Mouse (Mus musculus) C2C12 (cell line): ENCODE measurements at regions not wholly inside any gene's neighbourhood (a gene's known extent, or its start where the extent isn't known, plus 50 kb on each side); places are given as distances from the start of the nearest gene placed in this dataset.

Experiments used
- H3K27me3 ChIP-seq: one replicate; pipeline ENCODE4 v1.6.1; 2011; ENCODE audit not compliant: control insufficient read depth, insufficient read depth, insufficient read length
- H3K36me3 ChIP-seq: one replicate; pipeline ENCODE4 v1.6.1; 2011; ENCODE audit not compliant: control insufficient read depth, insufficient read depth
- H3K4me3 ChIP-seq: one replicate; pipeline ENCODE4 v1.5.1; 2011; ENCODE audit warnings: mild to moderate bottlenecking, control low read depth; ENCODE audit not compliant: poor library complexity, insufficient read depth, severe bottlenecking
- H3K79me2 ChIP-seq: one replicate; pipeline ENCODE4 v1.6.1; 2011; ENCODE audit not compliant: control insufficient read depth, insufficient read depth
- H3K79me3 ChIP-seq: one replicate; pipeline ENCODE4 v1.6.1; 2011; ENCODE audit warnings: low read depth, control low read depth
- H3ac ChIP-seq: one replicate; pipeline ENCODE3; 2011; ENCODE audit warnings: low read depth; ENCODE audit not compliant: control insufficient read depth, insufficient read length
- CEBPB ChIP-seq: IDR thresholded peaks from one replicate; pipeline ENCODE4 v1.6.1; 2011; ENCODE audit warnings: low read depth, mild to moderate bottlenecking, control low read depth, moderate library complexity
- CTCF ChIP-seq: IDR thresholded peaks from one replicate; pipeline ENCODE4 v1.5.1; 2011; ENCODE audit not compliant: control insufficient read depth, insufficient read depth, insufficient read length
- FOSL1 ChIP-seq: IDR thresholded peaks from one replicate; pipeline ENCODE4 v1.8.0; 2011; ENCODE audit warnings: mild to moderate bottlenecking, low read length; ENCODE audit not compliant: poor library complexity, insufficient read depth, severe bottlenecking
- MAX ChIP-seq: IDR thresholded peaks from one replicate; pipeline ENCODE4 v1.6.1; 2011; ENCODE audit warnings: mild to moderate bottlenecking, control low read depth
- MYOD1 ChIP-seq: IDR thresholded peaks from one replicate; pipeline ENCODE4 v1.6.1; 2011; ENCODE audit warnings: low read depth; ENCODE audit not compliant: control insufficient read depth, insufficient read length
- MYOG ChIP-seq: IDR thresholded peaks from one replicate; pipeline ENCODE4 v1.6.1; 2011; ENCODE audit not compliant: control insufficient read depth, insufficient read length; ENCODE audit errors: extremely low read depth
- USF1 ChIP-seq: IDR thresholded peaks from one replicate; pipeline ENCODE4 v1.6.1; 2011; ENCODE audit warnings: low read depth, mild to moderate bottlenecking, control low read depth, moderate library complexity

- Histone ChIP-seq H3K79me2 (no peaks in the 10 kb centered on the region), H3K36me3 (no peaks in the 10 kb centered on the region), H3K4me3 (no peak overlapping the region), H3K79me3 (no peaks in the 10 kb centered on the region), H3K27me3 (no peaks in the 10 kb centered on the region), H3ac (no peak overlapping the region)
- TF ChIP-seq CTCF (no peak), MYOG (no peak), CEBPB (no peak), MYOD1 (no peak), MAX (no peak), FOSL1 (no peak), USF1 (no peak)
These were observed 527.4 kb upstream of the Zdhhc25 start for GRCm38 (mm10) chr15:88072676-88073075.

- Histone ChIP-seq H3ac (no peak overlapping the region), H3K79me2 (no peaks in the 10 kb centered on the region), H3K4me3 (no peak overlapping the region), H3K27me3 (no peaks in the 10 kb centered on the region), H3K79me3 (no peaks in the 10 kb centered on the region), H3K36me3 (no peaks in the 10 kb centered on the region)
- TF ChIP-seq MAX (no peak), MYOD1 (no peak), USF1 (no peak), MYOG (no peak), FOSL1 (no peak), CEBPB (no peak), CTCF (no peak)
These were observed 516.2 kb upstream of the Zdhhc25 start for GRCm38 (mm10) chr15:88083911-88084310.

GRCm38 (mm10) chr15:88085631-88086030, 514.5 kb upstream of the Zdhhc25 start:
- no peaks in the 10 kb centered on the region for H3K79me2 ChIP-seq
- TF ChIP-seq MAX (no peak), USF1 (no peak), CTCF (no peak), CEBPB (no peak), MYOG (no peak), FOSL1 (no peak), MYOD1 (no peak)
- H3K36me3 ChIP-seq: no peaks in the 10 kb centered on the region
- H3K4me3 ChIP-seq: no peak overlapping the region
- no peak overlapping the region for H3ac ChIP-seq
- no peaks in the 10 kb centered on the region for H3K79me3 ChIP-seq
- no peaks in the 10 kb centered on the region for H3K27me3 ChIP-seq

GRCm38 (mm10) chr15:88089486-88089885, 510.6 kb upstream of the Zdhhc25 start:
- TF ChIP-seq CTCF: no peak
- no peak for TF ChIP-seq MYOD1
- no peak for TF ChIP-seq USF1
- no peak for TF ChIP-seq CEBPB
- TF ChIP-seq MAX: no peak
- no peak for TF ChIP-seq MYOG
- no peak for TF ChIP-seq FOSL1
- Histone ChIP-seq H3K27me3 (no peaks in the 10 kb centered on the region), H3K79me2 (no peaks in the 10 kb centered on the region), H3K79me3 (no peaks in the 10 kb centered on the region), H3K36me3 (no peaks in the 10 kb centered on the region), H3K4me3 (no peak overlapping the region), H3ac (no peak overlapping the region)

- Histone ChIP-seq H3K4me3 (no peak overlapping the region), H3ac (no peak overlapping the region), H3K36me3 (no peaks in the 10 kb centered on the region), H3K79me2 (no peaks in the 10 kb centered on the region), H3K79me3 (no peaks in the 10 kb centered on the region), H3K27me3 (no peaks in the 10 kb centered on the region)
- TF ChIP-seq MAX: no peak
- no peak for TF ChIP-seq CEBPB
These were observed 508.7 kb upstream of the Zdhhc25 start for GRCm38 (mm10) chr15:88091390-88091789.

- H3K4me3 ChIP-seq: no peak overlapping the region
- H3K79me2 ChIP-seq: no peaks in the 10 kb centered on the region
- H3K36me3 ChIP-seq: no peaks in the 10 kb centered on the region
- H3K27me3 ChIP-seq: no peaks in the 10 kb centered on the region
- no peak overlapping the region for H3ac ChIP-seq
- H3K79me3 ChIP-seq: no peaks in the 10 kb centered on the region
- TF ChIP-seq CEBPB: no peak
- TF ChIP-seq CTCF: no peak
- TF ChIP-seq MYOD1: no peak
- TF ChIP-seq USF1: no peak
- TF ChIP-seq MYOG: no peak
- no peak for TF ChIP-seq FOSL1
- TF ChIP-seq MAX: no peak
These were observed 479.7 kb upstream of the Zdhhc25 start for GRCm38 (mm10) chr15:88120376-88120775.
